Mouse (Mus musculus) ES-Bruce4 (cell line): ENCODE measurements around the gene Mars.

Experiments
- CTCF ChIP-seq: IDR thresholded peaks from one replicate; pipeline ENCODE4 v1.8.1; 2011; ENCODE audit warnings: low read depth, low read length
- POLR2A ChIP-seq: IDR thresholded peaks from one replicate; pipeline ENCODE4 v1.8.1; 2011; ENCODE audit warnings: low read length; ENCODE audit not compliant: insufficient read depth

- no peak for TF ChIP-seq CTCF
- no peak for TF ChIP-seq POLR2A
Observed at GRCm38 (mm10) chr10:127310523-127311475, 787 bp downstream of the Mars start.
